Mouse (Mus musculus) hematopoietic stem cell, adult 5-6 weeks (primary cell): ENCODE measurements around the gene Itih2. TPM values are rescaled to one million over a fixed set of nuclear protein-coding genes. Genes with fewer than 3 reads are reported as not detected.

Experiments
- ATAC-seq, 2 experiments: fragments of 125-278 bp in 1 of 2; replicated peaks in 1 of 2; 2 replicates each; pipeline ENCODE4 v1.8.0; 2016 to 2017; ENCODE audit warnings: inconsistent platforms in 2 of 2, mild to moderate bottlenecking in 2 of 2, moderate number of reproducible peaks in 2 of 2, low read depth in 1 of 2, moderate TSS enrichment in 1 of 2; ENCODE audit not compliant: low FRiP score in 2 of 2, poor library complexity in 2 of 2, severe bottlenecking in 2 of 2, insufficient read depth in 1 of 2, low TSS enrichment in 1 of 2
- total RNA-seq: library from RNA; stranded (forward); fragments of 172-1452, 232-1000 nt; gene quantifications from 2 replicates; pipeline ENCODE4 v1.2.3, GENCODE M21; 2017

Gene Itih2
- not detected in 2 replicates for total RNA-seq

GRCm38 (mm10) chr2:10131296-10131695 is at the start of gene Itih2:
TSS of gene Itih2 (minus strand) at chr2:10131396.
- no peak for ATAC-seq

- no peak for ATAC-seq
Measured at GRCm38 (mm10) chr2:10169991-10170390, 38.8 kb upstream of the Itih2 start.

- no peak for ATAC-seq
Measured at GRCm38 (mm10) chr2:10168016-10168415, 36.8 kb upstream of the Itih2 start.

- 0 out of 4 replicates have a peak, but pooled peaks of 1 of the 2 experiments have one; percentile 9 for ATAC-seq
Measured at GRCm38 (mm10) chr2:10167283-10167682, 36.1 kb upstream of the Itih2 start.

GRCm38 (mm10) chr2:10166635-10167034 is 35.4 kb upstream of the Itih2 start:
- peak; percentile 97 for ATAC-seq

GRCm38 (mm10) chr2:10162011-10162410 is 30.8 kb upstream of the Itih2 start:
- ATAC-seq = no peak

GRCm38 (mm10) chr2:10157184-10157583 is 26.0 kb upstream of the Itih2 start:
- no peak for ATAC-seq

- ATAC-seq = peak; percentile 83 to 90
Measured at GRCm38 (mm10) chr2:10153201-10154075, 22.2 kb upstream of the Itih2 start, which contains the start of gene Itih5. TSS of gene Itih5 (plus strand) at chr2:10153571.

- ATAC-seq = peak; percentile 60 to 63
Measured at GRCm38 (mm10) chr2:10152590-10152989, 21.4 kb upstream of the Itih2 start.

- no peak for ATAC-seq
Measured at GRCm38 (mm10) chr2:10147176-10147575, 16.0 kb upstream of the Itih2 start.

- 0 out of 4 replicates have a peak, but pooled peaks of 1 of the 2 experiments have one; percentile 50 for ATAC-seq
Measured at GRCm38 (mm10) chr2:10145514-10145913, 14.3 kb upstream of the Itih2 start.

- ATAC-seq = peak; percentile 98 to 100
Measured at GRCm38 (mm10) chr2:10142472-10143454, 11.6 kb upstream of the Itih2 start.

- ATAC-seq = no peak
Measured at GRCm38 (mm10) chr2:10140456-10140855, 9.3 kb upstream of the Itih2 start.

GRCm38 (mm10) chr2:10137320-10137719 is 6.1 kb upstream of the Itih2 start:
- no peak for ATAC-seq

GRCm38 (mm10) chr2:10133941-10134340 is 2.7 kb upstream of the Itih2 start:
- ATAC-seq = no peak

- no peak for ATAC-seq
Measured at GRCm38 (mm10) chr2:10132128-10132527, 932 bp upstream of the Itih2 start.

GRCm38 (mm10) chr2:10130341-10130990 is 730 bp downstream of the Itih2 start:
- ATAC-seq = no peak
